Mouse (Mus musculus): ENCODE measurements around the gene Rmi1.
A peak's percentile ranks its signal among the peaks of the same experiment; 100 is the strongest.
"Not testable (repeated sequence)": the region's sequence is repeated elsewhere in the genome, so short reads cannot be mapped to it uniquely, and the experiment has no call there.

Rmi1 gene

DNA sequence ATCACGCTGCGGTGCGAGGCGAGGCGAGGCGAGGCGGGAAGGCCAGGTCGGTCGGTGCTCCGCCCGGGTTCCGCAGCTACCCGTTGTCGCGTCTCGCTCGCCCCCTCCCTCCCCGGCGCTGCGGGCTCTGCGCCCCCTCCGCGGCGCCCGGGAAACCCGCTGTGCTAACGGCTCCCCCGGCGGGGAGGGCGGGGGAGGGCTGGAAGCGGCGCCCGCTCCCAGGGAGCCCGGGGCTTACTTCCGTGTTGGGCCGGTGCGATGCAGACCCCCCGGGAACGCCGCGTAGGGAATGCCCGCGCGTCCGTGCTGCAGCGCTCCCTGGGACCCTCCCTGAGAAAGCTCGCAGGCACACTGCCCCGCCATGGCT is 679 bp downstream of the Rmi1 start:
- DNase-seq = peak; percentile 87

DNA sequence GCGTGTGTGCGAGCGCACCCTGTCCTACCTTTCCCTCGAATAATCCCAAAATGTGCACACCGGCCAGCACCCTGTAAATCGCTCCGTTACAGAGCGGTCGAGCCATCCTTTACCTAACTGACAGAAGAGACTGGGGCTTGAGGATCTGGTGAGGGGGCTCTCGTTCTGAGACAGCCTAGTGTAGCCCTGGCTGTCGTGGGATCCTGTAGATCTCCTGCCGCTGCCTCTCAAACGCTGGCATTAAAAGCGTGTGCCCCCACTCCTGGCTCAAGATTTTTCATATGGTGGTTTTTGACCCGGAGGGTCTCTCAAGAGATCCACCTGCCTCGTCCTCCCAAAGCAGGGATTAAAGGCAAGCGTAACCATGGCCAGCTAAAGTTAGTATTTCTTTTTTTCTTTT is 1.2 kb downstream of the Rmi1 start, which contains the start of gene Hnrnpk:
Gene Hnrnpk (minus strand): TSS at position 101 of the 400 bp plus-strand sequence.
- DNase-seq = not testable (repeated sequence)

DNA sequence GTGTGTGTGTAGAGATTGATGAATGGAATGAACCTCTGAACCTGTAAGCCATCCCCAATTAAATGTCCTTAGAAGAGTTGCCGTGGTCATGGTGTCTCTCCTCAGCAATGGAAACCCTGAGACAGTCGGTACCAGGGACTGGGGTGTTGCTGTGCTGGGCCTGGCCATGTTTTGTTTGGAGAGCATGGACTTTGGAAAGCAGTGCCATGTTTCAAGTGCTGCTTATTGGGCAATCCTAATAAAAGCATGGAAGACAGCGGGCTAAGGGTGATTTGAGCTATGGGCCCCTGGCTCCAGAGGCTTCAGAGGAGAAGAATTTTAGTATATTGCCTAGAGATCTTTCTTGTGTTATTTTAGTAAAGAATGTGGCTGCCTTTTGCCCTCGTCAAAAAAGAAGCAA is 9.0 kb downstream of the Rmi1 start:
- DNase-seq = no peak

DNA sequence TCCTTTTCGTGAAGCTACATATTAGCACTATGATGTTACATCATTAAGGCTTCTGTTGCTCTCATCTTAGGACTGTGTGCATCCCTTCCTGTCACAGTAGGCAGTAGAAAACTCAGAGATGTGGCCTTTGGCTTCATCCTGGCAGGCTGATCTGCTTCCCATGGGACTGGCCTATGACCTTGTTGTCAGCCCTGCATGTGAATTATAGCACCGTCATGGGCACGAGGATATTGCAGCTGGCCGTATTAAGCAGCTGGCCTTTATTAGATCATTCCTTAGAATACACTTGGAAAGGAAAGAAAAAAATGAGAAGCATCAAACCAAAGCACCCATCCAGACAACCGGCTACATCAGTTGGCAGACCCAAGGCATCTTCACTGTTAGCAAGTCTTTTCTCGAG is 13.3 kb downstream of the Rmi1 start:
- DNase-seq = no peak

DNA sequence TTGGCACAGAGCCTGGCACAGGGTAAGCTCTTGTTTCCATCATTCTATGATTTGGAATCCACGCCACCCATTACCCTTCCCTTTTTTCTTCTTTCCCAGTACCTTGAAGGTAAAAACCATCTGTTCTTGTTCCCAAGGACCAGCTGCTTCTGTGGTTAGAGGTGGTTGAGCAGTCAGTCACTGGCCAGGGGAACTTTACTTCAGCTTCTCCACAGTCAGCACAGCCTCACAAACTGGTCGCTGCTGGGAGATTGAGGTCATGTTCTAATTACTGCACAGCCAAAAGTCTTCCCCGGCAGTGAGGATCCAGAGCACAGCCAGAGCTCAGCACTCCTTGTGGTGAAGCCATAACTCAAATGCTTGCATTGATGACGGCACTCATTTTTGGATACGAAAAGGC is 13.8 kb downstream of the Rmi1 start:
- no peak for DNase-seq

DNA sequence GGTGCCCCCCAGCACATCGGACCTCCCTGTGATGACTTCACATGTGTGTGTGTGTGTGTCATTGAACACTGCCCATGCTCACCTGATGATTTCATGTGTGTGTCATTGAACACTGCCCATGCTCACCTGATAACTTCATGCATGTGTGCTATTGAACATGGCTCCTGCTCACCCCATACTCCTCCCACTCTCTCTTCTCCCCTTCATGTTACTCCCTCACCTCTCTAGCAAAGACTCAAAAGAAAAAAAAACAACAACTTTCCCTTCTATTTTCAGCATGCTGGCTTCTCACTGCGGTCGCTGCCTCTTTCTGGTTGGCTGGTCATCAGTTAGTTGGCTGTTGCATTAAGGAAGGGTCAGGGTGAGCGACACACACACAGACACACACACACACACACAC is 16.6 kb downstream of the Rmi1 start:
- DNase-seq = no peak

DNA sequence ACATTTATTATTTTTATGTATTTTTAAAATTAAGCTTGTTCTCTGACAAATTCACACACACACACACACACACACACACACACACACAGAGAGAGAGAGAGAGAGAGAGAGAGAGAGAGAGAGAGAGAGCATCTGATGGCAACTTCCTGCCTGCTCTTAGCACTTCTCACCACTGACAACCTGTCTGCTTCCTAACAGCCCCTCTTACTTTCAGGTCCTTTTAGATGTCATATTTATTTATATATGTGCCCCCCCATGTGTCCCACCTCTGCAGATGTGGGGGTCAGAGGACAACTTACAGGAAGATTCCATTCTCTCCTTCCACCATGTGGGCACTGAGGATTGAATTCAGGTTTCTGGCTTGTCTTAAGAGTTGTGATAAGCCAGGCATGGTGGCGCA is 17.2 kb downstream of the Rmi1 start:
- no peak for DNase-seq

DNA sequence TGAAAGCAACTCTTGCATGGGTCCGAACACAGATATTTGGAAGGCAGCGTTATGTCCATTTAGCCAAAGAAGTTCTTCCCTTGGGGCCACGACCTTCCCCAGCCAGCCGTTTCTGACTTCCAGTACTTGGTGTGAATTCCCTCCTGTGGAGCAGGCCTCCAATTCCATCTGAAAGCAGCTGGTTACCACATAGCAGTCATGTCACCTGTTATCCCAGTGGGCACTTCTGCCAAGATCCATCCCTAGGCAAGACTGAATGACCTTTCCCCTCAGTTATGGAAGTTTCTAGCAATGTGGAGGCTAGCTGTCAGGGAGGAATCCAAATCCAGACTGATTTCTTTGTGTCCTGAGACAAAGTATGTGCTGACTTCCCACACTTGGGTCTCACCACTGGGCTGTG is 19.0 kb downstream of the Rmi1 start:
- no peak for DNase-seq

DNA sequence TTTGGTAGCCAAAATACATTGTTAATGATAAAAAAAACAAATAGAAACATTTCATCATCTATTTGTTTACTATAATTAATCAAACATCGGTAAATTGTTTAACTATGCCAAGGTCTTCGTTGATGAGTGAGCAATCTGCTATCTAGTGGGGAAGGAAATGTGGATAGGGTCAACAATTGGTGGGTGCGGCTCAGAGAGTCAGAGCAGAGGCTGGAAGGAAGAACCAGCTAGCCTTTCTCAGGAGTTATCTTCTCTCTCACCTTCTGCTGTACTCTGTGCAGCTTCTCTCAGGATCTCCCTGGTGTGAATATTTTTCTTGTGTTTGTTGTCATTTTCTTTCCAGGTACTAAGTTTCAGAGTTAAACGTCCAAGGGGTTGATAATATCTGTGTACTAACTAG is 20.2 kb downstream of the Rmi1 start:
- DNase-seq = no peak

DNA sequence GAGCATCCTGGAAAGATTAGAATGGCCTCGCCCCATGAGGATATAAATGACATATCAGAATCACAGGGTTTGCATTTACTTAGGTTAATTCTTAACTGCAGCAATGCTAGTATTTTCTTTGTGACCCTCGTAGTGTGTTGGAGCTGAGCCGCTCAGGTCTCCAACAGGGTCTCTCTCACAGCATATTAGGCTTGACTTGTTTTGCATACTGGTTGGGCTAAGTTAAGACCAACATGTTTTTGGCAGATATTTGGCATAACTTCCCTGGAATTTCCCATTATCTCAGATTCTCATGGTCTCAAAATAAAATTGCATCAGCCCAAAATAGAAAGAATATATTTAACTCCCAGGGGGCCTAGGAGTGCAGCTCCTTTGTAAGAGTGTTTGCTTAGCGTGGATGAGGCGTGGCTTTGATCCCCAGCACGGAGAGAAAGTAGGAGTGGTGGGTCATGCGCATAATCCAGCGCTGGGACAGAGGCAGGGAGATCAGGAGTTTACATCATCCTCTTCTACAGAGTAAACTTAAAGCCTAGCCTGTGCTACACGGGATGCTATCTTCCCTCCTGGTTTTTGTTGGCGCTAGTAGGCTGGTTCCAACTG is 21.1 kb downstream of the Rmi1 start:
- DNase-seq = peak; percentile 12

DNA sequence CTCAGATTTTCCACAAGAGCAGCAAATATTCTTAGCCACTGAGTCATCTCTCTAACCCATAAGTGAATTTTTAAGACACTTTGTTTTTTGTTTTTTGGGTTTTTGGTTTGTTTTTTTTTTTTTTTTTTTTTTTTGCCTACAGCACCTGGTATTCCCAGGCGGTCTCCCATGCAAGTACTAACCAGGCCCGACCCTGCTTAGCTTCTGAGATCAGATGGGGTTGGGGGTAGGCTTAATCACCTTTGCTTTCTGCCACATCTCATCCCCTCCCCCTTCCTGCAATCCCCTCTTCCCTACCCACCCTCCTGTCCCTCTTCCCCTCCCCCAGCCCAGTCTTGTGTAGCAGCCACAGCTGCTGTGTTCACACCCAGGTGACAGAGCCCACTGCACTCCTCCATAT is 37.7 kb downstream of the Rmi1 start:
- DNase-seq = no peak

DNA sequence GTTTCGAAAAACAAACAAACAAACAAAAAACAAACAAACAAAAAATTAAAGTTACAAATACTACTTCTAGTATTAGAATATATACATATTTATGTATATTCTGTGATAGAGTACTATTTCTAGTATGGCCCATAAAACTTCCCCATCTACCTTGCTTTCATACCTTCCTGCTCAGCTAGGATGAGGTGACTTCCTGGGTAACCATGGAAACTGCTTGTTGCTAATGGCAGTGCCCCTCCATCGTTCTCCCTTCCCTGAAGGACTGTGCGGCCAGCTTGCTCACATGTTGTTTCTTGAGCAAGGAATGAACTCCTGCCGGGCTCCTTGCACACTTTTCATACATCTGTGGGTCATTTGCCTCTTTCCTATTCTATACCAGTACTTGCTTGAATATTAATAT is 41.3 kb downstream of the Rmi1 start:
- no peak for DNase-seq

DNA sequence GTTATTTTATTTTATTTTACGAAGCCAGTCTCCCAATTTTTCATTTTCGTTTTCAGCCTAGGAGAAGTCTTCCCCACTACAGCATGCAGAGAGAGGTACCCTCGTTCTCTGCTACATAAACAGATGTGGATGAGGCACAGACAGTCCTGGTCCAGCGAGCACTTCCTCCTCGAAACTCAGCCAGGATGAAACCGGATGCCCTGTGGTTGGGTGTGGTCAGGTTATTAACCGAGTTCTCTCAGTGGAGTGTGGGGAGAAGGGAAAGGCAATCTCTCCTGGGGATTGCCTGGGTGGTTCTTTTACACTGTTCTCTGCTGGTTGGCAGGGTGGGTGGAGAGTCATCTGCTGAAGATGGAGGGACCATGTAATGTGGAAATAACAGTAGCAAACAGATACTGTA is 41.7 kb downstream of the Rmi1 start:
- DNase-seq = peak; percentile 77

DNA sequence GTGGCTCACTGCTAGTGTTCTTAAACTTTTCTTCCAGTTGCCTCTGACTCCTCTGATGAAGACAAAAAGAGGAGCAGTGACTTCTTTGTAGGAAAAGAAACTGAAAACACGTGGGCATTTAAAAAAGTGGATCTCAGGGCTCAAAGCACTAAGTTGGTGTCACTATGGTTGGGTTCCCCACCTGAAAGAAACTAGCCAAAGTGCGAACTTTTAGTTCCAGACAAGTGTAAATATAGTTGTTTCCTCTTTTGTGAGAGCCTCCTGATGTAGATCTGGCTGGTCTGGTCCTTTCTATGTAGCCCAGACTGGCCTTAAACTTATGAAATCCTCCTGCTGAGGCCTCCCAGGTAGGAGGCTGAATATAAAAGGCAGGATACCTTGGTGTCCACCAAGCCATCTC is 44.5 kb downstream of the Rmi1 start:
- no peak for DNase-seq

DNA sequence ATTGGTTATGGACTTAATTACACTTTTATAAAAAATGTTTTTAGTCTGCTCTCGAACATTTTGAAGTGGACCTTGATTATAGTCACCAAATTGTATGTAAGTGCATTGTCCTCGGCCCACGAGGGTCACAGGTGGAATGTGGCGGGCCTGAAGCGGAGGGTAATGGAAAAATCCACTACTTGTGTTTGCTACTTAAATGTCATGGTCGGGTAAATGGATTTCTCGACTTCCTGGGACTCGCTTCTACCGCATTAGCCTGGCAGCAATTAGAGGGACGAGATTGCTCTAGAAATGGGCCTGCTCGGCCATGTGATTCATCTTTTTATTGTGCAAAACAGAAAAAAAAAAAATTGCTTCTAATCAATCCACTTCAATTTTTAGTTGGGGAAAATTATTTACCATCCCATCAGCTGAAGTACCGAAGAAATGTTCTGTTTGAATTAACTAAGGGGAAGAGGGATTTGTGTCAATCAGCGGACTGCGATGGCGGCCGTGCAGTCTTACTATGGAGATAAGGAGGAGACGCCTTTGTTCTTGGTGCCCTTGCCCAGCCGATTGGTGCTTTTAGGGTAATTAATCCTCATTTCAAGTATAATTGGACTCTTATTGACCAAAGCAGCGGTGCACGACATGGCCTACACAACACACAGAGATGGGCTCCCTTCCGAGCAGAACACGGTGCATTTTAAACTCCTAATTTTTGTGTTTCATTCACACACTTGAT is 48.6 kb downstream of the Rmi1 start:
- DNase-seq = no peak

DNA sequence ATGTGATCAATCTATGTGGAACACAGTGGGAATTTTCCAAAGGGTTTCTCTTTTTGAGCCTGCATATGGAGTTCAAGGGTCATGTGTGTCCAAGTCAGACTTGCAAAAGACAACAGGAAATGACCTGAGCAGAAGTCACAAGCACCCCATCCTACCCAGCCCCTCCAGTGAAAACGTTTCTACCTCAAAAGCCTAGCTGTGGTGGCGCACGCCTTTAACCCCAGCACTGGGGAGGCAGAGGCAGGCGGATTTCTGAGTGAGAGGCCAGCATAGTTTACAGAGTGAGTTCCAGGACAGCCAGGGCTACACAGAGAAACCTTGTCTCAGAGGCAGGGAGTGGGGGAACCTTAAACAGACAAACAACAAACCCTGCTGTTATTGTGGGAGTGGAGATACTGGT is 50.2 kb downstream of the Rmi1 start:
- no peak for DNase-seq

DNA sequence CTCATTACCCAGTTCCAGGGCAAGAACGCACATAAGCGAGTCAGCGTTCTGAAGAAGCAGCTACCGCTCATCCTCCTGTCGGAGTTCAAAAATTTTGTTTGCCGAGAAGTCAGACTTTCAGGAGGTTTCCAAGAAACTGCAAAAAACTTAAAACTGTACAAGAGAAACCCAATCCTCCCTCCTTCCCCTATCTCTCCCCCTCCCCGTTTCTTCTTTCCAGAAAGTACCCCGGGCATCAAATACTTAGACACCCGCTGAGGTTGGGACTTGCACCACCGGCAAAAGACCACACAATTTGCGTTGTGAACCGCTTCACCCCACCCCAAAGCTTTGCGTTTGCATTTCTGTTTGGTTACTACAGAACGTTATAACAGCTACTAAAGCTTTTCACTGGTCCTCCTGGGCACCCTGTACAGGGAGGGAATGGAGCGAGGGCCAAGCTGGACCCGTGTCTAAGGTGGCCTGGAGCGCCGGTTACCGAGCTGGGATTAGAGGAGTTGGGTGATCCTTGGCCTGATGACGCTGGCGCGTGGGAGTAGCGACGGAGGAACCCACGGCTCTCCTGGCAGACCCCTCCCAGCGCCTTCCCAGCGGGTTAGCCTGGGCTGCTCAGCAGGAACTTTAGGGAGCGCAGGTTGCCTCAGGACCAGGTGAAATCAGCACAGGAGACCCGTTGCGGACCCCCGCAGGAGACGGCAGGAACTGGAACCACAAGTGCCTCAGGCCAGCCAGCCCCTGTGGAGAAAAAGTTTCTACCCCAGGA is 50.8 kb downstream of the Rmi1 start:
- DNase-seq = peak; percentile 34

DNA sequence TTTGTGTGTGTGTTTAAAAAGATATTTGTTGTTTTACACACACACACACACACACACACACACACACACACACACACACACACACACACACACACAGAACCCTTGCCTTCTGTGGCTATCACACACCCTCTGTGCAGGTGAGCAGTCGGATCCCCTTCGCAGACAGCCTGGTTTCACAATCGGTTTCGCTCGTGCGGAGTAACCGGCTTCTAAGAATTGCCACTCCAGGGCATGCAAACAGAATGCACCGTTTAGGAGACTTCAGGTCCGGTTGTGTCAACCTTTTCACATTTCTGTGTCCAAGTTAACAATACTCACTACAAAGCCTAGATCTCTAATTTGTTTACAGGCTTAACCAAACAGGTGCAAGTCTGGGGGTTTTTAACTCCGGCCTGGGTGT is 51.5 kb downstream of the Rmi1 start:
- DNase-seq = peak; percentile 54

DNA sequence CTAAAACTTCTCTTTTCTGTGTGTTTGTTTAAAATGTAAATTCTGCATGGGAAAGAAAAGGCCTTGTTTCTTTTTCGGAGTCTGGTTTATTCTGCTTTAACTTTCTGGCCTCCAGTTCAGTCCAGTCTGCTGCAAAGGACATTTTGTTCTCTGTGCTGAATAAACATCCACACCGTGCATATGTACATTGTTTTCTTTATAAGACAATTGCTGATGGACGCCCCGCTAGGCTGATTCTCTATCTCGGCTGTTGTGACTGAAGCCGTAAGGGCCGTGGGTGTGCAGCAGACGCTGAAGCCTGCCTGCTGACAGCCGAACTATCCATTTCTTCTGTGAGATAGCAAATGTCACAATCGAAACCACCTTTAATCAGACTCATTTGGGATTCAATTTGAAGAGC is 54.5 kb downstream of the Rmi1 start:
- DNase-seq = peak; percentile 48

DNA sequence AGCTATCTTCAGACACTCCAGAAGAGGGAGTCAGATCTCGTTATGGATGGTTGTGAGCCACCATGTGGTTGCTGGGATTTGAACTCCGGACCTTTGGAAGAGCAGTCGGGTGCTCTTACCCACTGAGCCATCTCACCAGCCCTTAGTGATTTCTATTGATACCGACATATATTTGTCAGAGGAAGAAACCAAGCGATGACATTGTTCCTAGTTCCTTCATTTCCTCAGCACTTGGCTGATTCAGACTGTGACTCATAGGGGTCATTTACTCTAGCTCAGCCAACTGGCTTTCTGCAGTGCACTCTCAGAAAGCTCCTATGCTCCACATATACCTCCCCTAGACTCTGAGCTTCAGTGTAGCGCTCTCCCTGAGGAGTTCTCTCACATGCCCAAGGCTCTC is 56.8 kb downstream of the Rmi1 start:
- not testable (repeated sequence) for DNase-seq

Measured in lung, postnatal 36 days (tissue).